Mouse (Mus musculus) myocyte (in vitro differentiated cells): ENCODE data around the gene Urm1. TPM values are rescaled to one million over a fixed set of nuclear protein-coding genes. Genes with fewer than 3 reads are reported as not detected.

ENCODE experiments used
- H3K27me3 ChIP-seq: one replicate; pipeline ENCODE4 v1.6.1; 2011; ENCODE audit not compliant: control insufficient read depth, insufficient read depth, insufficient read length
- H3K36me3 ChIP-seq: one replicate; pipeline ENCODE4 v1.6.1; 2011; ENCODE audit not compliant: control insufficient read depth, insufficient read depth
- H3K4me2 ChIP-seq: one replicate; pipeline ENCODE4 v1.6.1; 2011; ENCODE audit warnings: low read depth, control low read depth
- H3K4me3 ChIP-seq: one replicate; pipeline ENCODE4 v1.5.1; 2011; ENCODE audit warnings: mild to moderate bottlenecking, control low read depth, moderate library complexity
- H3K79me2 ChIP-seq: one replicate; pipeline ENCODE4 v1.6.1; 2011; ENCODE audit not compliant: control insufficient read depth, insufficient read depth
- H3ac ChIP-seq: one replicate; pipeline ENCODE4 v1.6.1; 2011; ENCODE audit not compliant: control insufficient read depth, insufficient read length
- CEBPB ChIP-seq: IDR thresholded peaks from 2 replicates; pipeline ENCODE4 v1.6.1; 2011; ENCODE audit warnings: mild to moderate bottlenecking, moderate library complexity; ENCODE audit not compliant: poor library complexity, insufficient read depth, severe bottlenecking
- E2F4 ChIP-seq: IDR thresholded peaks from one replicate; pipeline ENCODE4 v1.6.1; 2011; ENCODE audit warnings: mild to moderate bottlenecking, control low read depth, moderate library complexity; ENCODE audit not compliant: insufficient read depth
- MAX ChIP-seq: IDR thresholded peaks from one replicate; pipeline ENCODE4 v1.6.1; 2011; ENCODE audit warnings: low read depth, mild to moderate bottlenecking, control low read depth
- MYOD1 ChIP-seq, 3 experiments: IDR thresholded peaks; one replicate each; pipeline ENCODE4 v1.6.1; 2011; ENCODE audit warnings: control low read depth in 2 of 3, low read depth in 2 of 3, mild to moderate bottlenecking in 2 of 3, moderate library complexity in 1 of 3; ENCODE audit not compliant: insufficient read length in 2 of 3, control insufficient read depth in 1 of 3
- MYOG ChIP-seq, 3 experiments: IDR thresholded peaks; one replicate each; pipeline ENCODE4 v1.6.1; 2011; ENCODE audit warnings: control low read depth in 2 of 3, low read depth in 2 of 3, mild to moderate bottlenecking in 2 of 3; ENCODE audit not compliant: insufficient read length in 2 of 3, control insufficient read depth in 1 of 3, insufficient read depth in 1 of 3
- POLR2A ChIP-seq: IDR thresholded peaks from one replicate; pipeline ENCODE4 v1.6.1; 2011; ENCODE audit warnings: low read depth, mild to moderate bottlenecking, control low read depth, moderate library complexity; ENCODE audit not compliant: insufficient read length
- POLR2AphosphoS2 ChIP-seq: IDR thresholded peaks from one replicate; pipeline ENCODE4 v1.6.1; 2011; ENCODE audit warnings: low read depth, control low read depth; ENCODE audit not compliant: insufficient read length
- REST ChIP-seq: IDR thresholded peaks from one replicate; pipeline ENCODE4 v1.6.1; 2011; ENCODE audit warnings: mild to moderate bottlenecking, control low read depth, moderate library complexity; ENCODE audit not compliant: insufficient read depth, insufficient read length
- SRF ChIP-seq: IDR thresholded peaks from one replicate; pipeline ENCODE4 v1.6.1; 2011; ENCODE audit warnings: low read depth; ENCODE audit not compliant: control insufficient read depth, insufficient read length
- TCF12 ChIP-seq: IDR thresholded peaks from one replicate; pipeline ENCODE4 v1.6.1; 2011; ENCODE audit warnings: mild to moderate bottlenecking, control low read depth; ENCODE audit not compliant: poor library complexity, insufficient read depth, severe bottlenecking
- TCF3 ChIP-seq: IDR thresholded peaks from one replicate; pipeline ENCODE4 v1.6.1; 2011; ENCODE audit warnings: low read depth, control low read depth; ENCODE audit not compliant: insufficient read length
- USF1 ChIP-seq: IDR thresholded peaks from one replicate; pipeline ENCODE4 v1.6.1; 2011; ENCODE audit warnings: low read depth, mild to moderate bottlenecking, control low read depth, moderate library complexity
- polyA plus RNA-seq: library from polyadenylated mRNA; unstranded; fragments of >200 nt; fragmentation: generic; extraction: Trizol; gene quantifications from one replicate; pipeline ENCODE4 v1.2.1, GENCODE M21; 2012; ENCODE audit warnings: missing spikeins

Urm1 gene
- polyA plus RNA-seq, 1 experiment = 43.8 TPM

- H3K4me3 ChIP-seq = no peak overlapping the region
- TF ChIP-seq CEBPB (no peak), POLR2A (no peak), MYOG (IDR thresholded peaks at IDR 0.05; ENCODE audit: control insufficient read depth in 1 of 3, insufficient read depth in 1 of 3, insufficient read length in 2 of 3, low read depth in 2 of 3) (no peak), SRF (no peak), REST (no peak), MAX (no peak), MYOD1 (IDR thresholded peaks at IDR 0.05; ENCODE audit: control insufficient read depth in 1 of 3, insufficient read length in 2 of 3, low read depth in 2 of 3) (no peak), USF1 (no peak), TCF12 (no peak), POLR2AphosphoS2 (no peak), TCF3 (no peak), E2F4 (no peak)
- H3ac ChIP-seq = no peak overlapping the region
- H3K79me2 ChIP-seq = no peaks in the 10 kb centered on the region
- no peaks in the 10 kb centered on the region for H3K36me3 ChIP-seq
- no peaks in the 10 kb centered on the region for H3K27me3 ChIP-seq
- no peak overlapping the region for H3K4me2 ChIP-seq
Measured at GRCm38 (mm10) chr2:29844115-29844514, 24.2 kb downstream of the Urm1 start.

GRCm38 (mm10) chr2:29844661-29845060 is 24.8 kb downstream of the Urm1 start:
- no peaks in the 10 kb centered on the region for H3K36me3 ChIP-seq
- H3K79me2 ChIP-seq = no peaks in the 10 kb centered on the region
- TF ChIP-seq MAX (no peak), CEBPB (no peak), USF1 (no peak), TCF12 (no peak), SRF (no peak), TCF3 (no peak), MYOG (IDR thresholded peaks at IDR 0.05; ENCODE audit: control insufficient read depth in 1 of 3, insufficient read depth in 1 of 3, insufficient read length in 2 of 3, low read depth in 2 of 3) (no peak), REST (no peak)
- H3K27me3 ChIP-seq = no peaks in the 10 kb centered on the region
- no peak overlapping the region for H3K4me3 ChIP-seq
- no peak overlapping the region for H3ac ChIP-seq
- no peak overlapping the region for H3K4me2 ChIP-seq

GRCm38 (mm10) chr2:29845636-29846035 is 25.8 kb downstream of the Urm1 start:
- TF ChIP-seq TCF12 (no peak), SRF (no peak), POLR2AphosphoS2 (no peak), POLR2A (no peak), USF1 (no peak), E2F4 (no peak)
- no peaks in the 10 kb centered on the region for H3K27me3 ChIP-seq
- no peak overlapping the region for H3K4me2 ChIP-seq
- H3ac ChIP-seq = no peak overlapping the region
- no peaks in the 10 kb centered on the region for H3K79me2 ChIP-seq
- H3K36me3 ChIP-seq = no peaks in the 10 kb centered on the region
- no peak overlapping the region for H3K4me3 ChIP-seq

GRCm38 (mm10) chr2:29846061-29846853 is 26.4 kb downstream of the Urm1 start:
- Histone ChIP-seq H3K79me2 (no peaks in the 10 kb centered on the region), H3ac (no peak overlapping the region), H3K27me3 (no peaks in the 10 kb centered on the region), H3K4me3 (no peak overlapping the region), H3K4me2 (no peak overlapping the region), H3K36me3 (no peaks in the 10 kb centered on the region)
- TF ChIP-seq TCF3 (no peak), E2F4 (no peak), MYOG (IDR thresholded peaks at IDR 0.05; ENCODE audit: control insufficient read depth in 1 of 3, insufficient read depth in 1 of 3, insufficient read length in 2 of 3, low read depth in 2 of 3) (no peak), USF1 (no peak), MYOD1 (IDR thresholded peaks at IDR 0.05; ENCODE audit: control insufficient read depth in 1 of 3, insufficient read length in 2 of 3, low read depth in 2 of 3) (no peak), CEBPB (no peak), SRF (no peak), POLR2AphosphoS2 (no peak), TCF12 (no peak), MAX (no peak)

DNA sequence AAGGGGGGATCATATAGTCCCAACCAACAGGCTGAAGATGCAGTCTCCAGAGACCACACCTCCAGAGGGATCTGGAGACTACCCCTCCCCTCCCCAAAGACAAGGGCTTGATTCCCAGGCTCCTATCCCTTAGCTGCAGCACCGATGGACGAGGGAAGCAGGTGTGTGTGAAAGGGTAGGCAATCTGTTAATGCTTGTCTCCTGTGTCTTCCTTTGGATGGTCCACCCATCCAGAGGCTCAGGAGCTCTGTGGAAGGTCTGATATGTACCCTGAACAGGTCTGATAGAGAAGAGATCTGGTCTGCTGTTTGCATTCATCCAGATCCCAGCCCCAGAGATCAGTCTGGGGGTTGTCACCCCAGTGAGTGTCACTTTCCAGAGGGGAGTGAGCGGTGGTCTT is 27.0 kb downstream of the Urm1 start:
- Histone ChIP-seq H3K4me2 (no peak overlapping the region), H3K4me3 (no peak overlapping the region), H3ac (no peak overlapping the region), H3K79me2 (no peaks in the 10 kb centered on the region), H3K36me3 (no peaks in the 10 kb centered on the region), H3K27me3 (no peaks in the 10 kb centered on the region)
- no peak for TF ChIP-seq MYOG (IDR thresholded peaks at IDR 0.05; ENCODE audit: control insufficient read depth in 1 of 3, insufficient read depth in 1 of 3, insufficient read length in 2 of 3, low read depth in 2 of 3)
- no peak for TF ChIP-seq REST
- TF ChIP-seq TCF12 = no peak
- TF ChIP-seq POLR2A = no peak
- no peak for TF ChIP-seq MAX
- TF ChIP-seq SRF = no peak
- no peak for TF ChIP-seq USF1
- no peak for TF ChIP-seq MYOD1 (IDR thresholded peaks at IDR 0.05; ENCODE audit: control insufficient read depth in 1 of 3, insufficient read length in 2 of 3, low read depth in 2 of 3)
- no peak for TF ChIP-seq E2F4
- TF ChIP-seq POLR2AphosphoS2 = no peak
- TF ChIP-seq TCF3 = no peak
- TF ChIP-seq CEBPB = no peak
